Mouse (Mus musculus): Measurements from ENCODE around the gene Wnt5b.

Gene Wnt5b

DNA sequence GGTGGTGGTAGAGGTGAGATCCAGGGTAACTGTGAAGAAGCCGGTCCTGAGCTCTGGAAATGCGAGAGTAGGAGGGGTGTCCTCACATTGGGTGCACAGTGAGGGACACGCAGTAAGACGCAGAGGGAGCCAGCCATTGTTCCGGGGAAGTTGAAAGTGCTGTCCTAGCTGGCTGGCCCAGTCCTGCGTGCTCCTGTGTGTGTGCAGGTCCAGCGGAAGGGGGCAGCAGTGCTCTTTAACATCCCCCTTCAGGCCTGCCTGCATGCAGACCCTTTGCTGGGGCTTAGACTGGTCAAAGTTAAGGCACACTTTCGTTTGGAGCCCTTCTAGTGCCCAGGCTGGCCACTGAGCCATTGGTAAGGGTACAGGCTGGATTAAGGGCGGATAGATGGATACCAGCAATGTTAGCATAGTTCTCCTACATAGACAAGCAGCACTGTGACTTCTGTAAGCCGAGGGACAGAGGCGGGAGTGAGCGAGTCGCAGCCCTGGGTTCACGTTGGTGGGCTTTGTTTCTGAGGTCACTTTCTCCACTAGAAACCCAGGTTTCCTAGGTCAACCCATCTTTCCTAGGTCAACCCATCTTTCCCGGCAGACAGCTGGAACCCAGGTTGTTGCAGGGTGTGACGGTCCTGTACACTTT, 61.1 kb downstream of the Wnt5b start:
- DNase-seq, result peak in 1 of 2 experiments; percentile 41

DNA sequence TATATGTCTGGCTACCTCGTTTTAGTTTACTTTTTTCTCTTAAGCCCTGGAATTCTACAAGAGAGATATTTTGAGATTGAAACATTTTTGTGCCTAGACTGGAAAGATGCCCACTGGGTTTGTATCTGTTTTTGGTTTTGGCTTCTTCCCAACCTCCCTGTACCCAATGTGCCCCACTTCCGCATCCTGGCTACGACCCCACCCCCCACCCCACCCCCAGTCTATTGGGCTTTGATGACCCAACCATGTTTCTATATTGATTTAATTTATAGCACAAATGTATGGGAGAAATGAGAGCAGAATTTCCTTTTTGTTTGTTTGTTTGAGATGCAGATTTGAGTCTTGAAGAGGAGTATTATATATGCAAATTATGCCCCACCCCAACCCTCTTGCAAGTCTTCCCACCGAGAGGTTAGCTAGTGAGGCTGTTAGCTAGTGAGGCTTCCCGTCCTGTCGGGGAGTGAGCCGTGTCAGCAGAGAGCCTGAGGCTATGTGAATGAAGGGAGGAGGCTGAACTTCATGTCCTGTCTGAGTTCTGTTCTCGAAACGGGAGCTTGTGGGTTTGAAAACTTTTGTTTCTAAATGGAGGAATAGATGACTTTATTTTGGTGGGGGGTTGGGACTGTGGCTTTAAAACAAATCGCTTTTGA, 62.3 kb downstream of the Wnt5b start:
- peak; percentile 41 to 65 for DNase-seq

DNA sequence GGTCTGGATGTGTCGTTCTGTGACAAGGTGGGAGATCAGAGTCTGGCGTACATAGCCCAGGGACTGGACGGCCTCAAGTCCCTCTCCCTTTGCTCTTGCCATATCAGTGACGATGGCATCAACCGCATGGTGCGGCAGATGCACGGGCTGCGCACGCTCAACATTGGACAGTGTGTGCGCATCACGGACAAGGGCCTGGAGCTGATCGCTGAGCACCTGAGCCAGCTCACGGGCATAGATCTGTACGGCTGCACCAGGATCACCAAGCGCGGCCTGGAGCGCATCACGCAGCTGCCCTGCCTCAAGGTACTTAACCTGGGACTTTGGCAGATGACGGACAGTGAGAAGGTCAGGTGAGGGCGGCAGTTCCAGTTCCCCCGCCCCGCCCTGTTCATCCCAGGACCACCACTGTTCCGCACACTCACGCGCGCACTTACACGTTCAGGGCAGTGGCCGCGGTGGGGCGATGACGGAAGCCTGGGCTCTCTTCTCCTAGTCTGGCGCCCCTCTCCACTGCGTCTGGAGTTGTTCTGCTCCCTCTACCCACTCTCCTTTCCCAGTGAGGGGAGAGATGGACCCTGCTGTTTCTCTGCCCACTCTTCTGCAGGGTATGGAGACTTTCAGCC, 63.3 kb downstream of the Wnt5b start:
- peak; percentile 54 to 66 for DNase-seq

DNA sequence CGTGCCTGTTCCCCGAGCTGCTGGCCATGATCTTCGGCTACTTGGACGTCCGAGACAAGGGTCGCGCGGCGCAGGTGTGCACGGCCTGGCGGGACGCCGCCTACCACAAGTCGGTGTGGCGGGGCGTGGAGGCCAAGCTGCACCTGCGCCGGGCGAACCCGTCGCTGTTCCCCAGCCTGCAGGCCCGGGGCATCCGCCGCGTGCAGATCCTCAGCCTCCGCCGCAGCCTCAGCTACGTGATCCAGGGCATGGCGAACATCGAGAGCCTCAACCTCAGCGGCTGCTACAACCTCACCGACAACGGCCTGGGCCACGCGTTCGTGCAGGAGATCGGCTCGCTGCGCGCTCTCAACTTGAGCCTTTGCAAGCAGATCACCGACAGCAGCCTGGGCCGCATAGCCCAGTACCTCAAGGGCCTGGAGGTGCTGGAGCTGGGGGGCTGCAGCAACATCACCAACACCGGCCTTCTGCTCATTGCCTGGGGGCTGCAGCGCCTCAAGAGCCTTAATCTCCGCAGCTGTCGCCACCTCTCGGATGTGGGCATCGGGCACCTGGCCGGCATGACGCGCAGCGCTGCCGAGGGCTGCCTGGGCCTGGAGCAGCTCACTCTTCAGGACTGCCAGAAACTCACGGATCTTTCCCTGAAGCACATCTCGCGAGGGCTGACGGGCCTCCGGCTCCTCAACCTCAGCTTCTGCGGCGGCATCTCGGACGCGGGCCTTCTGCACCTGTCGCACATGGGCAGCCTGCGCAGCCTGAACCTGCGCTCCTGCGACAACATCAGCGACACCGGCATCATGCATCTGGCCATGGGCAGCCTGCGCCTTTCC, 64.1 kb downstream of the Wnt5b start:
- DNase-seq, result peak; percentile 76 to 82

- peak in 1 of 2 experiments; percentile 77 for DNase-seq
Observed at GRCm38 (mm10) chr6:119479343-119479875, 64.7 kb downstream of the Wnt5b start, which contains the start of gene Fbxl14. TSS of gene Fbxl14 (plus strand) at chr6:119479668.

GRCm38 (mm10) chr6:119478560-119479342, 65.4 kb downstream of the Wnt5b start:
- peak; percentile 85 to 89 for DNase-seq

DNA sequence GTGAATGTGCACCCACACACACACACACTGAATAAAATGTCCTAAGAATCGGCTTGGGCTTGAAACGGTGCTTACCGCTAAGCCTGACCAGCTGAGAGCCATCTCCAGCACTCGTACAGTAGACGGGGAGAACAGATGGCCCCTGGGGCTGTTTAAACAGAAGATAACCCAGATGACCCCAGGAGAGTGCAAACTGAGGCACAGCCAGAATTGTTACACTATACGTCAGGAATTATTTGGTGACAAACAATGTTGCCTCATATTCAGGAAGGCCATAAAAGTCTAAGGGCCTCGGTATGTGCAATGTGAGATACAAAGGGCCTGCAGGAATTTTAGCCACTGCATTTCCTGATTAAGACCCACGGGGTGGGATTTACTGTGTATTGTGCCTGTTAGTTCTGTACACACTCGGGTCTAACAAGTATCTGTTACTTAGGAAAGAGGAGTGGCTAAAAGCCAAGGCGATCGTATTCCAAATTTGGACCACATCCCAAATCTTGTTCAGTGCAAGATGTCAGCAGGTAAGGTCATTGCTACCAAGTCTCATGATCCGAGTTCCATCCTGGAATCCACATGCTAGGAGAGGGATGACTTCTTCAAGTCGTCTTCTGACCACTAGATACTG, 66.3 kb downstream of the Wnt5b start:
- no peak for DNase-seq

DNA sequence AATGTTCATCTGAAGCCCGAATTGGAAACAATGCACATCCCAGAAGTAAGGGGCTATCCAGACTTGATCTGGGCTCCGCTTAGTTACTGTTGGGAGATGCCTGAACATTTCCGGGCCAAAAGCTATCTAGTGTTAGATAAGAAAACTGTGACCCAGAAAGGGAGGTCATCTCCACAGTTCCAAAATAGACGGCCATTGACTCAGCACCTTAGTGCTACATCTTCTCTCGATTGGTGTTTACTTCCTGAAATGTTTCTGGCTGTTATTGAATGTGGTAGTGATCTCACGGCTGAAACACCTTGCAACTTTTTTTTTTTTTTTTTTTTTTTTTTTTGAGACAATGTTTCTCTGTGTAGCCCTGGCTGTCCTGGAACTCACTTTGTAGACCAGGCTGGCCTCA, 68.2 kb downstream of the Wnt5b start:
- no peak for DNase-seq

- no peak for DNase-seq
Observed at GRCm38 (mm10) chr6:119473992-119474391, 70.2 kb downstream of the Wnt5b start.

DNA sequence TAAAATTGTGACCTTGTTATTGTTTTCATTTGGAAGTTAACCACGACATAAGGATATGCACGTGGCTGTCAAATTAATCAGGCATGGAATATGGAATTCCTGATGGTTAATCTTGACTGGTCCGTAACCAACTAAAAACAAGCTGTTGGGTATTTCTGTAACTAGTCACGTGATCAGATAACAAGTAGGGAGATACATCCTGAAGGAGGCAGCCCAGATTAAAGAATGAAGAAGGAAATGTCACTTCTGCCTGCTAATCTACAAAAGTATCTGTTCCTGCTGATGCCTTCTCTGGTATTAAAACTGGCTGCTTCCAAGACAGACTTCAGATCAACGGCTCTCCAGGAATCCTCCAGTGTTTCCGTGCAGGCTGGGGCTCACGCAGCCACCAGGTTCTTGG, 70.7 kb downstream of the Wnt5b start:
- no peak for DNase-seq

GRCm38 (mm10) chr6:119472705-119473104, 71.4 kb downstream of the Wnt5b start:
- DNase-seq, result no peak

- DNase-seq, result peak; percentile 45 to 59
Observed at GRCm38 (mm10) chr6:119472135-119472534, 72.0 kb downstream of the Wnt5b start.

DNA sequence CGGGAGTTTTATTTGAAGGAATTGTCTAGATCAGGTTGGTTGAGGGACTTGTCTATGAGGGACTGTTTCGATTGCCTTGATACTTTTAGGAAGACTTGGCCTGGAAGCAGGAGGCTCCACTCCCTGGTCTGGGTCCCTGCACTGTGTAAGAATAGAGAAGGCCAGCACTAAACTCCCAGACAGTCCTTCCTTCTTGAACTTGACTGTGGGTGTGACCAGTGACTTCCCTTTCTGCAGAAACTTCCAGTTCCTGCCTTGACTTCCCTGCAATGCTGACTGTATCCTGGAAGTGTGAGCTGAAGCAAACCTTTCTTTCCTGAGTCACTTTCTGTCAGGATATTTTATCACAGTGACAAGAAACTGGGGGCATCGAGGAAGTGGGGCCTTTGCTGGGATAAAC, 73.4 kb downstream of the Wnt5b start:
- no peak for DNase-seq

DNA sequence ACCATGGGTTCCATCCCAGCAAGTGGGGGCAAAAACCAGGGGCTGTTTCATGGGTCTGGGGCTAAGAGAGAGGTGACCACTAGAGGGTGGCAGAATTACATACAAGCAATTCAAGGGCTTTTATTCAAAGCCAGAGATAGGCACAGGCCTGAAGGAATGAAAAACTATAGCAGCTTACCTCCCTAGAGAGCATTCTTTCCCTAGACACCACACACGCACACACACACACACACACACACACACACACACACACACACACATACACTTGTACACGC, 76.4 kb downstream of the Wnt5b start:
- no peak for DNase-seq

DNA sequence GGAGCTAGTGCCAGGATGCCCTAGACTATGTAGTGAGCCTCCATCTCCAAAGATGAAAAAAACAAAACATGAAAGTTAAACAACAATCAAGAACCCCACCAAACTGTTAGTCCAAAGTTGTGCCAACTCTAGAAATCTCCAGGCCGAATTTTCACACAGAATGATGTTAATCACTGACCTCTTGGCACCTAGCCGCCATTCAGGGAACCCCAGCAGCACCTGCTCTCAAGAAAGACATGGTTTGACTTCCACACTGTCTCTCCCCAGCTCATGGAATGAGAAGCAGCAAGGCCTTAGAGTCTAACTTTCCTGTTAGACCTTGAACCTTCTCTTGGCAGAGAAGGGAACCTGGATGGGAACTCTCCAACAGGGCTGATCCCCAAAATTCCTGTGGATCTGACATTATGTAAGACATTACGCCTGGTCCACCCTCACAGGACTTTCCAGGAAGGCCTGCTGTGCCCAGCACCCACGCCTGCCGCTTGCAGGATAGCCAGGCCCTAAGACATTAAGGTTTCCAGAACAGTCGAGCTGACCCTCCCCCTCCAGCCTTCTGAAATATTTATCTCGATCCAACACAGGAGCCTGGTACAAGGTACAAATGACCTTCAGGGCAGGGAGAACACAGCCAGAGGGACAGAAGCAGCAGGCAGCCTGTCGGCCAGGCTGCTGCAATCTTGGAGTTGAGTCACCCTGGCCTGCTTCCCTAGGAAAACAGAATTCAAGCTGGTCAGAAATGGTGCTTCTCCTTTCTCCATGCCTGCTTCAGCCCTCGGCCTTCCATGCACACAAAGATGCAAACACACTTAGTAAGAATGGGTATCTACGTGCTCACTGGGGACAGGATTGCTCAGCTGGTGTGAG, 77.0 kb downstream of the Wnt5b start:
- DNase-seq, result no peak

DNA sequence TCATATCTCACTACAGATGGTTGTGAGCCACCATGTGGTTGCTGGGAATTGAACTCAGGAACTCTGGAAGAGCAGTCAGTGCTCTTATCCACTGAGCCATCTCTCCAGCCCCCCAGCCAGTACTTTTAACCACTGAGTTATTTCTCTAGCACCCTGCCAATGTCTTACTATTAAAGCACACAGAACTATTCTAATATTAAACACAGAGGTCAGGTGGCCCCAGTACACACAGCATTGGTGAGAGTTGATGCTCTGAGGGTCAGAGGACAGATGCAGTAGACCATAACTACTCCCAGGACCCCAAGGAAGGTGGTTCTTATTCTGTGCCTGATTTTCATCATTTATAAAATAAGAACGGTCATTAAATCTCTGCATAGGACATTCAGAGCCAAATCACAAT, 78.0 kb downstream of the Wnt5b start:
- no peak for DNase-seq

DNA sequence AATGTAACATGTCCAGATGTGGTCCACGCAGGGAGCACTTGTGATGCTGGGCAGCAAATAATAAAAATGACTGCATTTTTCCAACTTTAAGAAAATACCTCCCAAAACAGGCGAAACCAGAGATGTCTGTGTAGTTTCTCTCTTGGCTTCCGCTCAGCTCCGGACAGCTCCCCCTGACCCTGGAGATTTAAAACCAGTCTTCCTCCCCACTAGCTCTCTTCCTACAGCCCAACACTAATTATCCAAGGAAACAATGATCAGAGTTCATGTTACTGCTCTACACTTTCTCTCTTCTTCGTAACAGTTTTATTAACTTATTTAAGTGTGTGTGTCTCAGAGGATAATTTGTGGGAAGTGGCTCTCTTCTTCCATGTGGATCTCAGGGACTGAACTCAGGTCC, 83.8 kb downstream of the Wnt5b start:
- no peak for DNase-seq

DNA sequence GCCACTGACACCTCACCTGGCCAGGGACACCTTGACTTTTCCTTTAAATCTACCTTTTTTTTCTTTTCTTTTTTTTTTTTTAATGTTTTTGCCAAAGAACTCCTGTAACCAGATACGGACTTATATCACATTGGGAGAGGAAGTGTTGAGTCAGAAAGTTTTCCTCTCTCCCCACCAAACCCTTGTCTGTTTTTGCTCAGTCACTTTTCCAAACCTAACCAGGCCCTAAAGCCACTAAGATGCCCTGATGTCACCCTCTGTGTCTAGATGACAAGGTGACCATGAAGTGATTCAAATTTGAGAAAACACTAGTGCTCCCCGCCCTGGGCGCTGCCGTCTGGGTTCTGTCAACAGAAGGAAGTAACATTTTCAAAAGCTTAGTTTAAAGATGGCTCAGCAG, 85.1 kb downstream of the Wnt5b start:
- DNase-seq, result no peak

DNA sequence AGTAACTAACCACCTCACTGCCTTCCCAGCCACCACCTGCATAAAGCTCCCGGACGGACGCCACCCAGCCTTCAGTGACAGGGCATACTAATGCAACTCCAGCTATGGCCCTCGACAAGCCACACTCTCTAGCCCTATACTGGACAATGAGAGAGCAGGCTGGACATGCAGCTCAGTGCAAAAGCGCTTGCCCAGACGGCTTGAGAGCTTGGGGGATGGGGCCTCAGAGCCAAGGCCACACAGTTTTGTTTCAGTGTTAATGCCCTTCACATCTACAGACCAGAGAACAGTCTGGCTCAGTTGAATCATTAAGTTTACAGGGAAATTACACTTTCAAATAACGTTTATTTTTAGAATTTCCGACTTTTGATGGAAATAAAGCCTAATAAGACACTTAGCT, 86.0 kb downstream of the Wnt5b start:
- no peak for DNase-seq

GRCm38 (mm10) chr6:119451981-119452499, 92.1 kb downstream of the Wnt5b start:
- DNase-seq, result no peak

Data from thymus, postnatal 36 days (tissue).